Mouse (Mus musculus) NIH3T3 (cell line): ENCODE measurements at regions not wholly inside any gene's neighbourhood (a gene's known extent, or its start where the extent isn't known, plus 50 kb on each side); places are given as distances from the start of the nearest gene placed in this dataset.
"Not testable (repeated sequence)": the region's sequence is repeated elsewhere in the genome, so short reads cannot be mapped to it uniquely, and the experiment has no call there.

Experiments
- DNase-seq: peaks from one replicate; pipeline ENCODE4 v3.0.0-alpha.2; 2012; ENCODE audit warnings: low read depth

DNA sequence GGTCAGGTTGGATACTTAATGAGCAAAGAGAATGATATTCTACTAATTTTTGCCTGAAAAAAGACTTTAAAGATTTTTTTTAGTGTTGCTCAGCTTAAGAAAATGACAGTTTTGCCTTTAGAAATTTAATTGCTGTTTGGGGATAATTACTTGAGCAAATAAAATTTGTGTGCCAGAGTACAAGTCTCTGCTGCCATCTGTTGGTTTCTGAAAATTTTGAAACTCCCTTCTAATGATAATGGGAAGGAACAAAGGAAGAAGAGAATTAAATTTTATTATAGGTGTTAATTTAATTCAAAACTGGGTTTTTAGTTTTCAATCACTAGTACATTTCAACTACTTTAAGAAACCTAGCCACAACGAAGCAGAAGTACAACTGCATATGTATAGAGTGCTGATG is 94.1 kb downstream of the Gm17521 start:
- DNase-seq, result no peak

DNA sequence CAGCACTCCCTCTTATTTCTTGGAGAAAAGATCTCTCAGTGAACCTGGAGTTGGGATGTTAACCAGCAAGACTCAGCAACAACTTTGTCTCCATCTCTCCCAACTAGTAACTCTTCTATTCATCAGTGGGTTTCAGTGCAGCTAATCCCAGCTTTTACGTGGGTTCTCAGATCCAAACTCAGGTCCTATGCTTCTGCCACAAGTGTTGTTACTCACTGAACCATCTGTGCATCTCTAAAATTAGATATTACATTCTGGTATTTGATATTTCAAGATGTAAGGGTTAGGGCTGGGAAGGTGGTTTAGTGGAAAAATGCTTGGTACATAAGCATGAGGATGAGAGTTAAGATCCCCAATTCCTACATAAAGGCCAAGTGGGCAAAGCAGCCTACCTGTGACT is 136.8 kb downstream of the Gm17521 start:
- DNase-seq, result no peak

DNA sequence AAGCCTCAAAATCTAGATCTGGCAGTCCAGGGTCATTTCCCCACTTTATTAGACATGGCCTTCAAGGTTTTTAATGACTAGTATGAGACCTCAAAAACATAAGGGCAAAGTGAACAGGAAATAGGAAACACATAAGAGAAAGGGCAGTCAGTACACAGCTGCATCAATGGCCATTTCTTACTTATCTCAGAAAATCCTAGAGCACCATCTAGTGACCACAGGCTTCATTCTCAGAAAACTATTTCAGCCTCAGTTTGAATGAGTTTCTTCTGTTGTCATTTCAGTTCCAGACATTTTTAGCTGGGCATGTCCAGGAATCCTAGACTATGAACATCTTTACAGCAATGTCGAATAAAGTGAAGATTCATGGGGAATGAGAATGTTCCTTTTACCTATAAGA is 175.0 kb downstream of the Gm17521 start:
- no peak for DNase-seq

DNA sequence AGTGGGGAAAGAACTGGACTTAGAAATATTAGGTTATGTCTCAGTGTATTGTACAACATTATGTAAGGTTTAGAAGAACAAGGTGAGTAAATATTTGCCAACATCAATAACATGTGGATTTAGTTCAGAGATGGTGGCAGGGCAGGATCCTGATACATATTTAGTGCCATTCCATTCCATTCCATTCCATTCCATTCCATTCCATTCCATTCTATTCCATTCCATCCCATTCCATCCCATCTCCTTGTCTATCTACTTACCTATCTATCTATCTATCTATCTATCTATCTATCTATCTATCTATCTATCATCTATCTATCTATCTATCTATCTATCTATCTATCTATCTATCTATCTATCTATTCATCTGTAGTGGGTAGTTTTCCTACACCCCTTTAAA is 198.2 kb downstream of the Gm17521 start:
- DNase-seq, result not testable (repeated sequence)

DNA sequence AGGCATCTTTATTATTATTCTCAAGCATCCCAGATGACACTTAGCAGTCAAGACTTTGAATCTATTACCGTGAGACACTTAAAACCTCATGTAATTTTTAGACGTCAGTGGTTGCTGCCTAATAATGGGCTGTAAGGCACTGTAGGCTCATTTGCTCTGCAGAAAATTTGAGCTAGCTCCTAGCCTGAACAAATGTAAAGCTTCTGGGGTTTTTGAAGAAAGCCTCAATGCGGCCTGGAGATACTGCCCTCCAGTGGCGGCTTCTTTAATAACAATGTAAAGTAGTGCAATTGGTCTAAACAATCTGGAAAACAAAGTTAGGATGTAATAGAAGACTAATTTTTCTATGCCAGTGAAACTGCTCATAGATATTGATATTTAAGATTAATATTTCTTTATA is 203.4 kb downstream of the Gm17521 start:
- DNase-seq, result peak; percentile 3
